In genomic region chr9:57278268-57278667, GRCm38 (mm10) we compare ENCODE assay signal across 13 mouse cellular contexts. TPM values are rescaled to one million over a fixed set of nuclear protein-coding genes. Genes with fewer than 3 reads are reported as not detected.
DNase-seq lines count a peak whose midpoint lies in the region; ATAC-seq lines count a peak whose summit lies in the region.
"Had no signal": no experiment of that assay in that cellular context is flagged by ENCODE, and none has a peak within 500 bp of the region (broad histone marks: within the 10 kb centered on the region; RNA-seq: fewer than 3 reads in every experiment).

No protein-coding gene starts in this region.

- peaks cover 11% of the 10 kb centered on the region; the same call in 1 of the 2 replicates for H3K27me3 ChIP-seq in heart, embryonic 10.5 days (ENCODE audit: insufficient read depth, poor library complexity, severe bottlenecking)

- ATAC-seq in granulocyte monocyte progenitor cell, adult 5-6 weeks (replicated peaks; ENCODE audit: poor library complexity, severe bottlenecking) = peak; percentile 92

- H3K27ac ChIP-seq in heart, embryonic 10.5 days = 0 out of 2 replicates have a peak overlapping the region, but pooled peaks have one; percentile 24
- H3K27ac ChIP-seq: hindbrain, embryonic 12.5 days; midbrain, embryonic 12.5 days had no signal

- WGBS in heart, embryonic 10.5 days = 46% methylated on average over 4 of the region's 4 CpGs

- intact Hi-C loops in heart, postnatal 36 days (cut with DNase I) = no loop called here

- H3K4me3 ChIP-seq in heart, embryonic 10.5 days = no peak overlapping the region
- H3K4me3 ChIP-seq: hindbrain, embryonic 12.5 days; midbrain, embryonic 12.5 days had no signal

- no peak for DNase-seq in heart, embryonic 10.5 days (ENCODE audit: low spot score)
- DNase-seq in heart, postnatal 36 days = no peak
- peak; percentile 72 to 76 for DNase-seq in B cell, adult 2 months
- peak; percentile 80 for DNase-seq in naive thymus-derived CD4-positive, alpha-beta T cell, adult 2 months (ENCODE audit: low read depth)
- DNase-seq in adrenal gland, postnatal 14 days = no peak
- no peak for DNase-seq in urinary bladder, postnatal 10 days (ENCODE audit: low spot score)
- no peak for DNase-seq in gastrocnemius, postnatal 4 days (ENCODE audit: low spot score in 2 of 2)
- DNase-seq: adrenal gland, adult 8-10 months had no signal

- H3K36me3 ChIP-seq in heart, embryonic 10.5 days = no peaks in the 10 kb centered on the region
- H3K36me3 ChIP-seq: hindbrain, embryonic 12.5 days; midbrain, embryonic 12.5 days had no signal

- H3K4me1 ChIP-seq in heart, embryonic 10.5 days = peaks cover 51% of the 10 kb centered on the region

- H3K9me3 ChIP-seq in heart, embryonic 10.5 days = no peaks in the 10 kb centered on the region
- H3K9me3 ChIP-seq: hindbrain, embryonic 12.5 days; midbrain, embryonic 12.5 days had no signal

RNA-seq across cellular contexts. Expression of gene 1700017B05Rik, which starts 15.9 kb away (rescaled TPM):
- 22.7 and 31.3 TPM in 2 replicates for polyA plus RNA-seq in heart, embryonic 10.5 days (2016; fragmentation: Nextera tagmentation; extraction: Ambion mirVana)
- total RNA-seq in heart, postnatal 36 days (2021) = 10 to 100 TPM in 1 of 2 experiments, 1 to 10 TPM in 1; 9.7 to 13.9 TPM
- 38.6 and 43.6 TPM in 2 replicates for total RNA-seq in granulocyte monocyte progenitor cell, adult 5-6 weeks (2014; fragmentation: Nextera tagmentation)
- total RNA-seq in granulocyte monocyte progenitor cell, adult 5-6 weeks (2017) = 18.9 and 20.0 TPM in 2 replicates
- 36.2 and 45.6 TPM in 2 replicates for total RNA-seq in adrenal gland, postnatal 14 days (2021)
- 10 to 100 TPM; 12.7 to 14.8 TPM for total RNA-seq in gastrocnemius, postnatal 4 days (2021)

RNA-seq across cellular contexts. Expression of gene Trcg1, which starts 41.9 kb away (rescaled TPM):
- polyA plus RNA-seq in heart, embryonic 10.5 days (2016; fragmentation: Nextera tagmentation; extraction: Ambion mirVana) = not detected in 2 replicates
- total RNA-seq in heart, postnatal 36 days (2021) = not detected
- not detected in 2 replicates for total RNA-seq in granulocyte monocyte progenitor cell, adult 5-6 weeks (2014; fragmentation: Nextera tagmentation)
- not detected in 2 replicates for total RNA-seq in granulocyte monocyte progenitor cell, adult 5-6 weeks (2017)
- not detected in 2 replicates for total RNA-seq in adrenal gland, postnatal 14 days (2021)
- total RNA-seq in gastrocnemius, postnatal 4 days (2021) = not detected
- total RNA-seq: adrenal gland, adult 8-10 months; layer of hippocampus, postnatal 25 days had no signal
- polyA plus RNA-seq: C2C12; hindbrain, embryonic 12.5 days; midbrain, embryonic 12.5 days had no signal

Comparison
In these comparisons a context has a peak if more than half of its experiments do, and no peak if none do; other contexts are left out.
1. DNase-seq: peak in B cell, adult 2 months (2 of 2) and naive thymus-derived CD4-positive, alpha-beta T cell, adult 2 months (single experiment); none in heart, embryonic 10.5 days (single experiment), heart, postnatal 36 days (0 of 2), adrenal gland, postnatal 14 days (single experiment), urinary bladder, postnatal 10 days (single experiment) and gastrocnemius, postnatal 4 days (0 of 2).